Mouse (Mus musculus) stomach, postnatal 0 days (tissue): ENCODE results near the gene Ccdc43.

ENCODE experiments used
- CTCF ChIP-seq: IDR thresholded peaks from 2 replicates; pipeline ENCODE4 v1.5.1; 2016; ENCODE audit warnings: antibody characterized with exemption, low read depth, mild to moderate bottlenecking, moderate library complexity
- EP300 ChIP-seq: optimal IDR thresholded peaks from 2 replicates; pipeline ENCODE3; 2016; ENCODE audit warnings: antibody characterized with exemption

- TF ChIP-seq CTCF, result no peak
- TF ChIP-seq EP300, result no peak
These were observed 14.8 kb upstream of the Ccdc43 start for GRCm38 (mm10) chr11:102712411-102712810.
